Mouse (Mus musculus): ENCODE results near the gene Tmx2. TPM values are rescaled to one million over a fixed set of nuclear protein-coding genes. Genes with fewer than 3 reads are reported as not detected.
"Not testable (repeated sequence)": the region's sequence is repeated elsewhere in the genome, so short reads cannot be mapped to it uniquely, and the experiment has no call there.

Tmx2 gene
- 256 and 260 TPM in 2 replicates for polyA plus RNA-seq (2015; fragmentation: Nextera tagmentation; extraction: Ambion mirVana)

GRCm38 (mm10) chr2:84679016-84679415 is at the start of gene Tmx2:
TSS of gene Tmx2 (minus strand) at chr2:84679140.
- WGBS, result 24% methylated on average over 8 of the region's 8 CpGs
- Histone ChIP-seq H3K9ac (peak within 1 kb of the TSS; percentile 89), H3K36me3 (peaks cover 30% of the 10 kb centered on the region), H3K4me1 (replicated peaks) (peaks cover 29% of the 10 kb centered on the region), H3K27ac (peak within 1 kb of the TSS; percentile 89), H3K4me3 (peak within 1 kb of the TSS; percentile 97), H3K27me3 (no peaks in the 10 kb centered on the region), H3K9me3 (no peaks in the 10 kb centered on the region), H3K4me2 (peak within 1 kb of the TSS; percentile 82)
- no peak for ATAC-seq (ENCODE audit: low FRiP score)

- ATAC-seq (ENCODE audit: low FRiP score); H3K9me3 ChIP-seq; H3K4me3 ChIP-seq; H3K27me3 ChIP-seq; H3K9ac ChIP-seq; H3K4me2 ChIP-seq; H3K27ac ChIP-seq: not testable (repeated sequence)
- peaks cover 20% of the 10 kb centered on the region for H3K36me3 ChIP-seq
- H3K4me1 ChIP-seq (replicated peaks), result peaks cover 32% of the 10 kb centered on the region
- WGBS, result 82% methylated on average over 5 of the region's 5 CpGs
These were observed 49.3 kb upstream of the Tmx2 start for GRCm38 (mm10) chr2:84728191-84728590.

- peaks cover 23% of the 10 kb centered on the region for H3K36me3 ChIP-seq
- no peaks in the 10 kb centered on the region for H3K9me3 ChIP-seq
- peak within 1 kb of the TSS; percentile 73 for H3K4me2 ChIP-seq
- peak within 1 kb of the TSS; percentile 89 for H3K27ac ChIP-seq
- peak; percentile 96 for ATAC-seq (ENCODE audit: low FRiP score)
- H3K4me3 ChIP-seq, result peak within 1 kb of the TSS; percentile 61
- no peaks in the 10 kb centered on the region for H3K27me3 ChIP-seq
- peak within 1 kb of the TSS; percentile 78 for H3K9ac ChIP-seq
- peaks cover 30% of the 10 kb centered on the region for H3K4me1 ChIP-seq (replicated peaks)
- whole genome bisulfite sequencing, result under 1% methylated on average over 39 of the region's 39 CpGs
These were observed 48.4 kb upstream of the Tmx2 start, which contains the start of gene Clp1 for GRCm38 (mm10) chr2:84727172-84727858. TSS of gene Clp1 (minus strand) at chr2:84727350.

GRCm38 (mm10) chr2:84726716-84727115 is 47.8 kb upstream of the Tmx2 start:
- Histone ChIP-seq H3K9me3 (no peaks in the 10 kb centered on the region), H3K4me3 (peak overlapping the region; percentile 61), H3K27ac (peak overlapping the region; percentile 36; the same call in 1 of the 2 replicates), H3K27me3 (no peaks in the 10 kb centered on the region), H3K9ac (peak overlapping the region; percentile 78), H3K4me2 (peak overlapping the region; percentile 73), H3K4me1 (replicated peaks) (peaks cover 30% of the 10 kb centered on the region), H3K36me3 (peaks cover 25% of the 10 kb centered on the region)
- WGBS, result 5% methylated on average over 9 of the region's 9 CpGs
- peak; percentile 19 for ATAC-seq (ENCODE audit: low FRiP score)

GRCm38 (mm10) chr2:84725770-84726169 is 46.8 kb upstream of the Tmx2 start:
- peaks cover 31% of the 10 kb centered on the region for H3K36me3 ChIP-seq
- H3K9ac ChIP-seq, result no peak overlapping the region
- peak overlapping the region; percentile 61 for H3K4me3 ChIP-seq
- H3K27me3 ChIP-seq, result no peaks in the 10 kb centered on the region
- 94% methylated on average over 10 of the region's 10 CpGs for WGBS
- ATAC-seq (ENCODE audit: low FRiP score), result no peak
- H3K4me1 ChIP-seq (replicated peaks), result peaks cover 36% of the 10 kb centered on the region
- H3K9me3 ChIP-seq, result no peaks in the 10 kb centered on the region
- H3K27ac ChIP-seq, result no peak overlapping the region
- peak overlapping the region; percentile 73 for H3K4me2 ChIP-seq

- WGBS, result 97% methylated on average over 14 of the region's 14 CpGs
- Histone ChIP-seq H3K4me2 (no peak overlapping the region), H3K4me3 (no peak overlapping the region), H3K27me3 (no peaks in the 10 kb centered on the region), H3K9ac (no peak overlapping the region), H3K4me1 (replicated peaks) (peaks cover 36% of the 10 kb centered on the region), H3K36me3 (peaks cover 31% of the 10 kb centered on the region), H3K27ac (no peak overlapping the region), H3K9me3 (no peaks in the 10 kb centered on the region)
- ATAC-seq (ENCODE audit: low FRiP score), result no peak
These were observed 44.9 kb upstream of the Tmx2 start for GRCm38 (mm10) chr2:84723856-84724255.

GRCm38 (mm10) chr2:84721182-84721581 is 42.2 kb upstream of the Tmx2 start:
- Histone ChIP-seq H3K27ac (no peak overlapping the region), H3K27me3 (no peaks in the 10 kb centered on the region), H3K4me3 (no peak overlapping the region), H3K4me1 (replicated peaks) (peaks cover 29% of the 10 kb centered on the region), H3K9me3 (no peaks in the 10 kb centered on the region), H3K36me3 (peaks cover 31% of the 10 kb centered on the region), H3K9ac (no peak overlapping the region), H3K4me2 (no peak overlapping the region)
- WGBS, result 72% methylated on average over 3 of the region's 3 CpGs
- ATAC-seq (ENCODE audit: low FRiP score), result no peak

GRCm38 (mm10) chr2:84720718-84721117 is 41.8 kb upstream of the Tmx2 start:
- no peak for ATAC-seq (ENCODE audit: low FRiP score)
- Histone ChIP-seq H3K4me3 (no peak overlapping the region), H3K9ac (no peak overlapping the region), H3K9me3 (no peaks in the 10 kb centered on the region), H3K4me1 (replicated peaks) (peaks cover 26% of the 10 kb centered on the region), H3K4me2 (no peak overlapping the region), H3K27ac (no peak overlapping the region), H3K36me3 (peaks cover 31% of the 10 kb centered on the region), H3K27me3 (no peaks in the 10 kb centered on the region)
- 95% methylated on average over 2 of the region's 2 CpGs for WGBS

- 95% methylated on average over 4 of the region's 4 CpGs for WGBS
- no peak for ATAC-seq (ENCODE audit: low FRiP score)
- Histone ChIP-seq H3K27me3 (no peaks in the 10 kb centered on the region), H3K4me3 (no peak overlapping the region), H3K36me3 (peaks cover 8% of the 10 kb centered on the region), H3K27ac (no peak overlapping the region), H3K9ac (no peak overlapping the region), H3K4me1 (replicated peaks) (peaks cover 30% of the 10 kb centered on the region), H3K4me2 (no peak overlapping the region), H3K9me3 (no peaks in the 10 kb centered on the region)
These were observed 38.4 kb upstream of the Tmx2 start for GRCm38 (mm10) chr2:84717357-84717756.

- H3K9ac ChIP-seq, result peak overlapping the region; percentile 76
- no peaks in the 10 kb centered on the region for H3K27me3 ChIP-seq
- H3K4me1 ChIP-seq (replicated peaks), result peaks cover 33% of the 10 kb centered on the region
- H3K9me3 ChIP-seq, result no peaks in the 10 kb centered on the region
- peak overlapping the region; percentile 95 for H3K4me3 ChIP-seq
- H3K36me3 ChIP-seq, result peaks cover 6% of the 10 kb centered on the region; the same call in 1 of the 2 replicates
- WGBS, result 35% methylated on average over 9 of the region's 9 CpGs
- peak overlapping the region; percentile 79 for H3K4me2 ChIP-seq
- ATAC-seq (ENCODE audit: low FRiP score), result no peak
- peak overlapping the region; percentile 93 for H3K27ac ChIP-seq
These were observed 37.7 kb upstream of the Tmx2 start for GRCm38 (mm10) chr2:84716423-84717355.

- peak overlapping the region; percentile 93 for H3K27ac ChIP-seq
- H3K36me3 ChIP-seq, result peaks cover 3% of the 10 kb centered on the region
- peak overlapping the region; percentile 79 for H3K4me2 ChIP-seq
- ATAC-seq (ENCODE audit: low FRiP score), result peak; percentile 96
- peak overlapping the region; percentile 96 for H3K9ac ChIP-seq
- no peaks in the 10 kb centered on the region for H3K9me3 ChIP-seq
- no peaks in the 10 kb centered on the region for H3K27me3 ChIP-seq
- WGBS, result under 1% methylated on average over 33 of the region's 33 CpGs
- peaks cover 27% of the 10 kb centered on the region for H3K4me1 ChIP-seq (replicated peaks)
- H3K4me3 ChIP-seq, result peak overlapping the region; percentile 95
These were observed 36.8 kb upstream of the Tmx2 start for GRCm38 (mm10) chr2:84715562-84716361.
